Mouse (Mus musculus): ENCODE results near the gene Rcbtb2. TPM values are rescaled to one million over a fixed set of nuclear protein-coding genes. Genes with fewer than 3 reads are reported as not detected.
"Not testable (repeated sequence)": the region's sequence is repeated elsewhere in the genome, so short reads cannot be mapped to it uniquely, and the experiment has no call there.

The Rcbtb2 gene
- polyA plus RNA-seq, 1 experiment from 2014 or later, result 64.0 TPM

DNA sequence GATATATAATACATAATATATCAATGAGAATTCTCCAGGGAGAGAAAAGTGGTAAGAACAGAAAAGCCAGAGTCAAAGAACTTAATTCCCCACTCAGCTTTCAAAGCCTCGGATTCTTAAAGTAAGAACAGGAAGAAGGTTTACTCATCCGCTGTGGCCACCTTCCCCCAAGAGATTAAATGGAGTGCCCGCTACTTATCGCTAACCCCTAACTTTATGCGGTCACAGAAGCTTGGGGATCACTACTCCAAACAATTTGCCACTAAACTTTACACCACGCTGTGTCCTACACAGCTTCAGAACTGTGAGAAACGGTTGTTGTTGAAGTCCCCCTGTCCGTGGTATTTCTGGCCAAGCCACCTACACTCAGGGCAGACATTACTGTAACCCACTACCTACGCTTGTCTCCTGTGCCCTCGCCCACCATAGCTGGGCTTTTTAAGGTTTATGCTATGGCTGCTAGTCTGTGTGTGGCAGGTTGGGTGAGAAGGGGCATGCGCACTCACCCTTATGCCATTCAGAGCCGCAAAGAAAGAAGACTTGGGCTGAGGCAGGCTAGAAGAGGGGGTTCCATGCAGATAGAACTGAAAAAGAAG is 20.5 kb upstream of the Rcbtb2 start:
- WGBS, result 79% methylated on average over 12 of the region's 12 CpGs
- no peak for DNase-seq (ENCODE audit: low spot score)
- Histone ChIP-seq H3K9ac (no peak overlapping the region), H3K27me3 (ENCODE audit: control insufficient read depth, insufficient read depth, low read length) (no peaks in the 10 kb centered on the region), H3K9me3 (ENCODE audit: control insufficient read depth, low read length) (no peaks in the 10 kb centered on the region), H3K4me2 (replicated peaks) (no peak overlapping the region), H3K4me1 (replicated peaks; ENCODE audit: control insufficient read depth, insufficient read depth, low read length) (no peaks in the 10 kb centered on the region), H3K4me3 (replicated peaks; ENCODE audit: low read length) (no peak overlapping the region), H3K27ac (no peak overlapping the region), H3K36me3 (replicated peaks; ENCODE audit: control insufficient read depth, insufficient read depth) (no peaks in the 10 kb centered on the region)
- no peak for ATAC-seq (ENCODE audit: low FRiP score)

DNA sequence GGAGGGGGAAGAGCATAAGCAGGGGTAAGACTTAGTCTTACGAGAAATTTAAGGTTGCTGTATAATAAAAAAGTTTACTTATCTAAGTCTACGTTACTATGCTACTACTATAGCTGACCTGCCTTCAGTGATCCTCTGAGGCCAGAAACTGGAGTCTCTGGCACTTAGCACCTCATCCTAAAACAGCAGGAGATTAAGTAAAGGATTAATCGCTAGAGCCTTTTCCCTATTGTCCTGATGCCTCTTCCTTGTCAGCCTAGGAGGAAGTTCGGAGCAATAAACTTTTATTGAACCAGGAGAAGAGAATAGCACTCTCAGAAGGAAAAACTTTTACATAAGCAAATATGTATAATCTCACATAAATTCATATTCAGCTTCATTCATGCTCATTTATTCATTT is 19.9 kb upstream of the Rcbtb2 start:
- not testable (repeated sequence) for H3K4me1 ChIP-seq (replicated peaks; ENCODE audit: control insufficient read depth, insufficient read depth, low read length); H3K9me3 ChIP-seq (ENCODE audit: control insufficient read depth, low read length); H3K9ac ChIP-seq; H3K4me2 ChIP-seq (replicated peaks); DNase-seq (ENCODE audit: low spot score); H3K27ac ChIP-seq; ATAC-seq (ENCODE audit: low FRiP score); H3K36me3 ChIP-seq (replicated peaks; ENCODE audit: control insufficient read depth, insufficient read depth); H3K27me3 ChIP-seq (ENCODE audit: control insufficient read depth, insufficient read depth, low read length); H3K4me3 ChIP-seq (replicated peaks; ENCODE audit: low read length)
- WGBS, result 39% methylated on average over 4 of the region's 4 CpGs

DNA sequence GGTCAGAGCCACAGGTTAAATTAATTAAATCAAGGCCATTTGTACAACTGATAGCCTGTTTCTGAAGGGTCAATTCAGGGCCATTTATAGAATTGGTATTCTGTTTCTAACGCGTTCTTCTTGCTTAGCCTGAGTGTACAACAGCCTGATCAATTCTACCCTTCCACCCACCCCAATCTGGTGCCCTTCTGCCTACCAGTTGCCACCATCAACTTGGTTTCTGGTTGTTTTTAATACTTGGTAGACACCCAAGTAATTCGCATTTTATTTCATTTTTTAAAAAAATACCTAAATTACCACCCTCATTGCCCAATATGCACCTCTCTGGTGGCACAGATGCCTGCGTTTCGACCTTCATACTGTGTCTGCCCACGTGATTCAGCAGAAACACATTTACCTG is 17.9 kb upstream of the Rcbtb2 start:
- no peak for DNase-seq (ENCODE audit: low spot score)
- 79% methylated on average over 6 of the region's 6 CpGs for WGBS
- Histone ChIP-seq H3K4me3 (replicated peaks; ENCODE audit: low read length) (no peak overlapping the region), H3K4me2 (replicated peaks) (no peak overlapping the region), H3K9me3 (ENCODE audit: control insufficient read depth, low read length) (no peaks in the 10 kb centered on the region), H3K36me3 (replicated peaks; ENCODE audit: control insufficient read depth, insufficient read depth) (no peaks in the 10 kb centered on the region), H3K27me3 (ENCODE audit: control insufficient read depth, insufficient read depth, low read length) (no peaks in the 10 kb centered on the region), H3K4me1 (replicated peaks; ENCODE audit: control insufficient read depth, insufficient read depth, low read length) (no peaks in the 10 kb centered on the region), H3K9ac (no peak overlapping the region), H3K27ac (no peak overlapping the region)
- no peak for ATAC-seq (ENCODE audit: low FRiP score)

DNA sequence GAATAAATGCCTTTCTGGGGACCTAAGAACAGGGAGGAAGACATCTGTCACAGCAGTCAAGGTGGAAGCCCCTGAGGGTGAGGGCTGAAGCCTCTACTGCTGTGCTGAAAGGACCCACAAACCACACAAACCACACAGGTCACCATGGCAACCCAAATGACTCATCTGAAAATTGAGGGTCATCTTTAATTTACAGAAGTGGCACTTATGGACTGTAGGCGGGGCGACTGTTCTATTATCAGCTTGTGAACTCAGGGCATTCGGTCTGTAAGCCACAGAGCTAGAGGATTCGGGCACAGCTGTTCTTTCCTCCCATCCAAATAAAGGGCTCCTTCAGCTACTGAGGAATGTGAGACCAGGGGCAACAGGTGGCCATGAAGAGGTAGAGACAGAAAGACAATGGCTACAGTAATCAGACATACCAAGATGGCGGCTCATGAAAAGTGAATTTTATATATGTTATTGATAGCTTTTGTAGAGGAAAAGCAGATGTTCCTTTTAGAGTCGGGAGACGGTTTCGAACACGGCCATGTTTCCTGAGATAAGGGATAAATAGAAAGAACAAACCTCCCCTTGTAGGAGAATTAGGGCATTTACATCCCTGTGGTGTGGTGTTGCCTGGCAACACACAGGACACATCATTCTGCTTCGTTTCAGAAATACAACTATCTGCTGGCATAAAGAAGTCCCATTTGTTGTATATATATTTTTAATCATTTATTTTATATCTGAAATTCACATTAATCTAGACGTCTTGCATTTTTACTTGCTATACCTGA is 17.2 kb upstream of the Rcbtb2 start:
- no peak overlapping the region for H3K9ac ChIP-seq
- ATAC-seq (ENCODE audit: low FRiP score) (peak; percentile 37; the same call in 1 of the 2 replicates), DNase-seq (ENCODE audit: low spot score) (no peak)
- WGBS, result 44% methylated on average over 11 of the region's 11 CpGs
- H3K4me3 ChIP-seq (replicated peaks; ENCODE audit: low read length), result no peak overlapping the region
- no peaks in the 10 kb centered on the region for H3K9me3 ChIP-seq (ENCODE audit: control insufficient read depth, low read length)
- no peak overlapping the region for H3K27ac ChIP-seq
- no peaks in the 10 kb centered on the region for H3K36me3 ChIP-seq (replicated peaks; ENCODE audit: control insufficient read depth, insufficient read depth)
- no peaks in the 10 kb centered on the region for H3K27me3 ChIP-seq (ENCODE audit: control insufficient read depth, insufficient read depth, low read length)
- no peak overlapping the region for H3K4me2 ChIP-seq (replicated peaks)
- H3K4me1 ChIP-seq (replicated peaks; ENCODE audit: control insufficient read depth, insufficient read depth, low read length), result no peaks in the 10 kb centered on the region

DNA sequence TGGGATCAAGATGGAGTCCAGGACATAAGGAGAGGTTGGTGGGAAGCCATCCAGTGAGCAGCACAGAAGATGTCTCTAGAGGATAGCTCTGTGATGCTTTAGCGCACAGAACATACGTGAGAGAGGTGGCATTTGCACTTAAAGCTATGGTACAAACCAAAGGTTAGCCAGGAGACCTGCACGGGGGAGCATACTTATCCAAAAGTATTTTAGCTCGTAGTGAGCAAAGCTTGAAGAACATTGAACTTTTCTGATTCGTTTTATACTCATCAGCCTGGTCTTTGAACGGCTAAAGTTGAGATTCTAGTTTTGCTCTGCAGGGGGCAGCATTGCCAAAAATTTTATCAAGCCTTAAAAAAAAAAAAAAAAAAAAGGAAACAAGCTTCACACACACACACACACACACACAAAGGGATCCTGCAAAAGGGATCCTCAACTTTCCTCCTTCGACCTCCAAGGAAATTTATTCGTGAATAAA is 16.6 kb upstream of the Rcbtb2 start:
- Histone ChIP-seq H3K27me3 (ENCODE audit: control insufficient read depth, insufficient read depth, low read length) (no peaks in the 10 kb centered on the region), H3K4me2 (replicated peaks) (peak overlapping the region; percentile 26; the same call in 1 of the 2 replicates), H3K9me3 (ENCODE audit: control insufficient read depth, low read length) (no peaks in the 10 kb centered on the region), H3K4me3 (replicated peaks; ENCODE audit: low read length) (no peak overlapping the region), H3K9ac (no peak overlapping the region), H3K27ac (no peak overlapping the region), H3K4me1 (replicated peaks; ENCODE audit: control insufficient read depth, insufficient read depth, low read length) (no peaks in the 10 kb centered on the region), H3K36me3 (replicated peaks; ENCODE audit: control insufficient read depth, insufficient read depth) (no peaks in the 10 kb centered on the region)
- ATAC-seq (ENCODE audit: low FRiP score) (0 out of 2 replicates have a peak, but pooled peaks have one; percentile 34), DNase-seq (ENCODE audit: low spot score) (peak; percentile 82)
- WGBS, result 20% methylated on average over 8 of the region's 8 CpGs

DNA sequence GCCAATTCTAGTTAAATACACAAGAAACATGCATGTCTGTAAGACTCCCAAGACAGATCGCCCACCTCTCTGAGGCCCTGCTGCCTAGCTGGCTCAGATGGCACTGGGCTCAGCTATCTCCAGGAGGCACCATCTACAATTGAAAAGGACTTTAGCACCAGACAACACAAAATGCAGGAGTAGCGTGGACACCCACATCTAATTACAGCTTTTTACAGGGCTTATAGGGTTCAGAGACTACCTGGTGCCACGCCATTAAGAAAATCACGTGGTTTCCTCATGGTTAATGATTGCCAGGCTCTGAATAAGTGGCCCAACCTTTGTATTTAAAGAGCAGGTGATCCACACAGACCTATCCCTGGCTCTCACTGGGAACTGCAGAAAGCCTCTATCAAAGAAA is 15.9 kb upstream of the Rcbtb2 start:
- Histone ChIP-seq H3K36me3 (replicated peaks; ENCODE audit: control insufficient read depth, insufficient read depth) (no peaks in the 10 kb centered on the region), H3K27me3 (ENCODE audit: control insufficient read depth, insufficient read depth, low read length) (no peaks in the 10 kb centered on the region), H3K4me2 (replicated peaks) (no peak overlapping the region), H3K4me1 (replicated peaks; ENCODE audit: control insufficient read depth, insufficient read depth, low read length) (no peaks in the 10 kb centered on the region), H3K4me3 (replicated peaks; ENCODE audit: low read length) (no peak overlapping the region), H3K9ac (no peak overlapping the region), H3K9me3 (ENCODE audit: control insufficient read depth, low read length) (no peaks in the 10 kb centered on the region), H3K27ac (no peak overlapping the region)
- ATAC-seq (ENCODE audit: low FRiP score), result no peak
- DNase-seq (ENCODE audit: low spot score), result no peak
- 60% methylated on average over 4 of the region's 4 CpGs for WGBS

DNA sequence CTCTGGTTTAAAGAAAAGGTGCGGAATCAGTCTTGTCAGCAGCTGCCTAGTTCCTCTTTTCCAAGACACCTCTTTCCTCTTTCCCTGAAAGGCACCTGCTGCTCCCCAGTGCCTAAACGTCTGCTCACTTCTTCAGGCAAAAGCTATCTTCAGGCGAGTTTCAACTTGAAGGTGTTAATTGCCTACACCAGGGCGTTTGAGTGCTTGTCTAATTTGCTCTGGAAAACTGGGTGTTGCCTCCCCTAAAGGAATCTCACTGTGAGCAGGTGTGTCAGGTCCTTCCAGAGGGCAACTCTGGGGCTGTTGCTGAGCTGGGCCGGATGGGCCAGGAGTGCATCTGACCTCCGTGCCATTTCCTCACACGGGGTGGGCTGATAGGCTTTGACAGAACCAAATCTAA is 15.5 kb upstream of the Rcbtb2 start:
- ATAC-seq (ENCODE audit: low FRiP score) (no peak), DNase-seq (ENCODE audit: low spot score) (no peak)
- Histone ChIP-seq H3K4me3 (replicated peaks; ENCODE audit: low read length) (no peak overlapping the region), H3K36me3 (replicated peaks; ENCODE audit: control insufficient read depth, insufficient read depth) (no peaks in the 10 kb centered on the region), H3K27me3 (ENCODE audit: control insufficient read depth, insufficient read depth, low read length) (no peaks in the 10 kb centered on the region), H3K4me1 (replicated peaks; ENCODE audit: control insufficient read depth, insufficient read depth, low read length) (no peaks in the 10 kb centered on the region), H3K4me2 (replicated peaks) (no peak overlapping the region), H3K27ac (no peak overlapping the region), H3K9ac (no peak overlapping the region), H3K9me3 (ENCODE audit: control insufficient read depth, low read length) (no peaks in the 10 kb centered on the region)
- WGBS, result 64% methylated on average over 7 of the region's 7 CpGs

DNA sequence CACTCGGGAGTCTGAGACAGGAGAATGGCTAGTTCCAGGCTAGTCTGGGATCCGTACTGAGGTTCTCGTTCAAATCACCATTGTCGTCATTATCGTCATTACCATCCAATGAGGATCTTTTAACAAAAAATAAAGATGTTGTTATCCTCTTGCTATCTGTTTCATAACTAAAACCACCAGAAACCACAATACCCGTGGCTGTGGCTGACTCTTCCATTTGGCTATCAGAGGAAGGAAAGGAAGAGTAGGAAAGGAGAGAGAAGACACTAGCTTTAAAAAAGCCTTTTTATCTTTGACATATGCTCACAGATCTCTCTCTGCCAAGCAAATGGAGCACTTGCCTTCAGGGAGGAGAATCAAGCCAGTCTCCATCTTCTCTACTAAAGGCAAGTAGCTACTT is 14.9 kb upstream of the Rcbtb2 start:
- Histone ChIP-seq H3K36me3 (replicated peaks; ENCODE audit: control insufficient read depth, insufficient read depth) (no peaks in the 10 kb centered on the region), H3K27ac (no peak overlapping the region), H3K27me3 (ENCODE audit: control insufficient read depth, insufficient read depth, low read length) (no peaks in the 10 kb centered on the region), H3K9me3 (ENCODE audit: control insufficient read depth, low read length) (no peaks in the 10 kb centered on the region), H3K9ac (no peak overlapping the region), H3K4me3 (replicated peaks; ENCODE audit: low read length) (no peak overlapping the region), H3K4me2 (replicated peaks) (no peak overlapping the region), H3K4me1 (replicated peaks; ENCODE audit: control insufficient read depth, insufficient read depth, low read length) (no peaks in the 10 kb centered on the region)
- WGBS, result 90% methylated on average over 6 of the region's 6 CpGs
- DNase-seq (ENCODE audit: low spot score) (no peak), ATAC-seq (ENCODE audit: low FRiP score) (no peak)

DNA sequence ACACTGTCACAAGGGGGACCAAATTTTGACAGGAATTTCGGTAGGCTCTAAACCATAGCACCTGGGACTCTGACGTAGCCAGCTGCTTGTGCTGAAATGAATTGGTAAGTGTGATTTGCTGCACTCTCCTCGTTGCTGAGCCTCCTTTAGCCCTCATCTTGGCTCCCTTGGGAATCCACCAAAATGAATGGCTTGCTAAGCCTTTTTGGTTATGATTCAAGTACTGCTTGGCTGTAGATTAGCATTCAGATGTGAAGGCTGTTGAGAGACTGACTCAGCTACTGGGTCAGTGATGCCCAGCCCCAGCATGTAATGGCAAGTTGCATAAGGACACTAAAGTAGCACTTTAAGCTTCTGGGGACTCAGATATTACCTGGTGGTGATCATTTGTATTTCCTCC is 12.2 kb upstream of the Rcbtb2 start:
- no peak overlapping the region for H3K4me3 ChIP-seq (replicated peaks; ENCODE audit: low read length)
- ATAC-seq (ENCODE audit: low FRiP score), result no peak

More for the DNA sequence above, 12.2 kb upstream of the Rcbtb2 start:
- no peak overlapping the region for H3K9ac ChIP-seq
- no peaks in the 10 kb centered on the region for H3K36me3 ChIP-seq (replicated peaks; ENCODE audit: control insufficient read depth, insufficient read depth)
- no peak overlapping the region for H3K27ac ChIP-seq
- H3K27me3 ChIP-seq (ENCODE audit: control insufficient read depth, insufficient read depth, low read length), result no peaks in the 10 kb centered on the region
- no peak for DNase-seq (ENCODE audit: low spot score)
- H3K4me2 ChIP-seq (replicated peaks), result no peak overlapping the region
- WGBS, result 72% methylated on average over 3 of the region's 3 CpGs
- no peaks in the 10 kb centered on the region for H3K9me3 ChIP-seq (ENCODE audit: control insufficient read depth, low read length)
- no peaks in the 10 kb centered on the region for H3K4me1 ChIP-seq (replicated peaks; ENCODE audit: control insufficient read depth, insufficient read depth, low read length)

Measured in hindbrain, embryonic 14.5 days (tissue).